11 mouse cellular contexts compared by ENCODE assay signal in genomic region chr7:25270652-25271633, GRCm38 (mm10). TPM values are rescaled to one million over a fixed set of nuclear protein-coding genes. Genes with fewer than 3 reads are reported as not detected.
DNase-seq lines count a peak whose midpoint lies in the region; ATAC-seq lines count a peak whose summit lies in the region.
"Had no signal": no experiment of that assay in that cellular context is flagged by ENCODE, and none has a peak within 500 bp of the region (broad histone marks: within the 10 kb centered on the region; RNA-seq: fewer than 3 reads in every experiment).

No protein-coding gene starts in this region.

- H3K4me2 ChIP-seq in heart, embryonic 15.5 days: no peak overlapping the region
- no peak overlapping the region for H3K4me2 ChIP-seq in midbrain, embryonic 11.5 days
- H3K4me2 ChIP-seq in midbrain, embryonic 16.5 days (ENCODE audit: low read length): no peak overlapping the region

- peaks cover 15% of the 10 kb centered on the region; the same call in 1 of the 2 replicates for H3K36me3 ChIP-seq in heart, embryonic 15.5 days
- H3K36me3 ChIP-seq in midbrain, embryonic 11.5 days (ENCODE audit: control insufficient read depth, insufficient read depth, low read length): peaks cover 4% of the 10 kb centered on the region; the same call in 1 of the 2 replicates
- peaks cover 27% of the 10 kb centered on the region for H3K36me3 ChIP-seq in midbrain, embryonic 16.5 days (ENCODE audit: control insufficient read depth, insufficient read depth, low read length)
- H3K36me3 ChIP-seq in macrophage (ENCODE audit: inconsistent target): no peaks in the 10 kb centered on the region

- WGBS in heart, embryonic 15.5 days: 87% methylated on average over 35 of the region's 35 CpGs
- WGBS in midbrain, embryonic 11.5 days: 88% methylated on average over 35 of the region's 35 CpGs
- WGBS in midbrain, embryonic 16.5 days: 91% methylated on average over 35 of the region's 35 CpGs
- WGBS in macrophage (ENCODE audit: missing documents): 94% methylated on average over 34 of the region's 35 CpGs

- peaks cover 65% of the 10 kb centered on the region for H3K79me2 ChIP-seq in macrophage (ENCODE audit: inconsistent target)

- H3K9ac ChIP-seq in heart, embryonic 15.5 days: 0 out of 2 replicates have a peak overlapping the region, but pooled peaks have one; percentile 38
- H3K9ac ChIP-seq in midbrain, embryonic 11.5 days (ENCODE audit: low read length): no peak overlapping the region
- H3K9ac ChIP-seq in midbrain, embryonic 16.5 days (ENCODE audit: low read depth, low read length): no peak overlapping the region

- no peak for ATAC-seq in heart, embryonic 15.5 days (replicated peaks; ENCODE audit: insufficient number of reproducible peaks, insufficient read depth, low FRiP score, low read depth)
- no peak for ATAC-seq in midbrain, embryonic 11.5 days (ENCODE audit: low FRiP score)
- ATAC-seq in midbrain, embryonic 16.5 days: no peak

- peaks cover 61% of the 10 kb centered on the region for H3K4me1 ChIP-seq in heart, embryonic 15.5 days (replicated peaks)
- H3K4me1 ChIP-seq in midbrain, embryonic 11.5 days (ENCODE audit: control insufficient read depth, insufficient read depth, low read length): peaks cover 16% of the 10 kb centered on the region
- peaks cover 47% of the 10 kb centered on the region for H3K4me1 ChIP-seq in midbrain, embryonic 16.5 days (ENCODE audit: control insufficient read depth, insufficient read depth, low read length)

- H3K27ac ChIP-seq in heart, embryonic 15.5 days: no peak overlapping the region
- no peak overlapping the region for H3K27ac ChIP-seq in midbrain, embryonic 11.5 days (ENCODE audit: low read depth, low read length)
- H3K27ac ChIP-seq in midbrain, embryonic 16.5 days (ENCODE audit: low read length): no peak overlapping the region
- H3K27ac ChIP-seq in macrophage: peak overlapping the region; percentile 80; the same call in 1 of the 2 replicates
- H3K27ac ChIP-seq: midbrain, embryonic 12.5 days had no signal

- H3K4me3 ChIP-seq in heart, embryonic 15.5 days: no peak overlapping the region
- H3K4me3 ChIP-seq in midbrain, embryonic 11.5 days (ENCODE audit: low read depth, low read length): no peak overlapping the region
- H3K4me3 ChIP-seq in midbrain, embryonic 16.5 days (ENCODE audit: low read depth, low read length): no peak overlapping the region
- H3K4me3 ChIP-seq in macrophage (ENCODE audit: inconsistent target): no peak overlapping the region
- H3K4me3 ChIP-seq: midbrain, embryonic 12.5 days had no signal

- H3K27me3 ChIP-seq in heart, embryonic 15.5 days: no peaks in the 10 kb centered on the region
- no peaks in the 10 kb centered on the region for H3K27me3 ChIP-seq in midbrain, embryonic 11.5 days (ENCODE audit: control insufficient read depth, insufficient read depth, low read length)
- no peaks in the 10 kb centered on the region for H3K27me3 ChIP-seq in midbrain, embryonic 16.5 days (ENCODE audit: control insufficient read depth, insufficient read depth, low read depth, low read length)
- H3K27me3 ChIP-seq: midbrain, embryonic 12.5 days had no signal

- intact Hi-C loops in left cerebral cortex, postnatal 10 days (cut with DNase I): no loop called here

- DNase-seq in heart, adult 8-10 months (ENCODE audit: low spot score): no peak
- peak; percentile 64 for DNase-seq in midbrain, embryonic 11.5 days (ENCODE audit: low spot score, missing footprints)
- DNase-seq in cerebellum, adult 9-10 months: peak; percentile 58
- DNase-seq in left cerebral cortex, postnatal 10 days (ENCODE audit: extremely low spot score in 1 of 2, low spot score in 2 of 2): no peak
- DNase-seq: adrenal gland, adult 8-10 months; heart, adult 18-20 months had no signal

- H3K9me3 ChIP-seq in heart, embryonic 15.5 days (replicated peaks): no peaks in the 10 kb centered on the region
- no peaks in the 10 kb centered on the region for H3K9me3 ChIP-seq in midbrain, embryonic 11.5 days (ENCODE audit: control insufficient read depth, low read length)
- no peaks in the 10 kb centered on the region for H3K9me3 ChIP-seq in midbrain, embryonic 16.5 days (replicated peaks; ENCODE audit: control insufficient read depth, low read length, poor library complexity, severe bottlenecking)
- H3K9me3 ChIP-seq: midbrain, embryonic 12.5 days had no signal

RNA-seq across cellular contexts. Expression of gene Cic, which starts 3.4 kb away (rescaled TPM):
- polyA plus RNA-seq in heart, embryonic 15.5 days (2015; fragmentation: Nextera tagmentation; extraction: Ambion mirVana): 22.9 and 27.4 TPM in 2 replicates
- total RNA-seq in heart, adult 8-10 months (2022): 10 to 100 TPM; 52.0 to 71.5 (median 59.6) TPM
- polyA plus RNA-seq in midbrain, embryonic 11.5 days (2014; fragmentation: Nextera tagmentation; extraction: Ambion mirVana): 25.5 and 29.7 TPM in 2 replicates
- 33.8 and 38.8 TPM in 2 replicates for polyA plus RNA-seq in midbrain, embryonic 16.5 days (2015; fragmentation: Nextera tagmentation; extraction: Ambion mirVana)
- total RNA-seq in macrophage (2018; cell fraction: chromatin; rRNA removed): 100 to 1,000 TPM in 24 of 26 experiments, 10 to 100 TPM in 2; 63.5 to 495 (median 311) TPM
- total RNA-seq in macrophage (2018; cell fraction: cytosol; rRNA removed): 100 to 1,000 TPM; 146 to 312 (median 230) TPM
- 100 to 1,000 TPM; 124 to 500 (median 278) TPM for total RNA-seq in macrophage (2018; cell fraction: nucleus; rRNA removed)
- 88.9 to 139 TPM (median 118 TPM) in 3 replicates for polyA plus RNA-seq in macrophage (2018)
- total RNA-seq in left cerebral cortex, postnatal 10 days (2021): 100 to 1,000 TPM; 244 to 271 TPM

RNA-seq across cellular contexts. Expression of gene Erf, which starts 20.4 kb away (rescaled TPM):
- polyA plus RNA-seq in heart, embryonic 15.5 days (2015; fragmentation: Nextera tagmentation; extraction: Ambion mirVana): 12.1 and 13.2 TPM in 2 replicates
- 10 to 100 TPM; 17.2 to 22.5 (median 21.2) TPM for total RNA-seq in heart, adult 8-10 months (2022)
- polyA plus RNA-seq in midbrain, embryonic 11.5 days (2014; fragmentation: Nextera tagmentation; extraction: Ambion mirVana): 11.7 and 13.9 TPM in 2 replicates
- 2.3 and 2.8 TPM in 2 replicates for polyA plus RNA-seq in midbrain, embryonic 16.5 days (2015; fragmentation: Nextera tagmentation; extraction: Ambion mirVana)
- 10 to 100 TPM in 15 of 26 experiments, 1 to 10 TPM in 11; 7.1 to 19.7 (median 10.7) TPM for total RNA-seq in macrophage (2018; cell fraction: chromatin; rRNA removed)
- 10 to 100 TPM in 24 of 26 experiments, 1 to 10 TPM in 2; 8.5 to 19.3 (median 12.5) TPM for total RNA-seq in macrophage (2018; cell fraction: cytosol; rRNA removed)
- total RNA-seq in macrophage (2018; cell fraction: nucleus; rRNA removed): 10 to 100 TPM in 19 of 26 experiments, 1 to 10 TPM in 7; 6.8 to 20.6 (median 13.6) TPM
- 11.9 to 14.5 TPM (median 14.2 TPM) in 3 replicates for polyA plus RNA-seq in macrophage (2018)
- 10 to 100 TPM; 47.7 to 55.1 TPM for total RNA-seq in left cerebral cortex, postnatal 10 days (2021)

RNA-seq across cellular contexts. Expression of gene Pafah1b3, which starts 26.8 kb away (rescaled TPM):
- polyA plus RNA-seq in heart, embryonic 15.5 days (2015; fragmentation: Nextera tagmentation; extraction: Ambion mirVana): 103 and 119 TPM in 2 replicates
- total RNA-seq in heart, adult 8-10 months (2022): 1 to 10 TPM; 3.9 to 4.6 (median 3.9) TPM
- polyA plus RNA-seq in midbrain, embryonic 11.5 days (2014; fragmentation: Nextera tagmentation; extraction: Ambion mirVana): 306 and 332 TPM in 2 replicates
- polyA plus RNA-seq in midbrain, embryonic 16.5 days (2015; fragmentation: Nextera tagmentation; extraction: Ambion mirVana): 672 and 703 TPM in 2 replicates
- total RNA-seq in macrophage (2018; cell fraction: chromatin; rRNA removed): 10 to 100 TPM in 2 of 26 experiments, 1 to 10 TPM in 19, not detected in 5; 1.0 to 11.2 (median 4.6) TPM
- 10 to 100 TPM in 13 of 26 experiments, 1 to 10 TPM in 13; 5.4 to 18.3 (median 9.4) TPM for total RNA-seq in macrophage (2018; cell fraction: cytosol; rRNA removed)
- 1 to 10 TPM in 25 of 26 experiments, not detected in 1; 1.3 to 9.4 (median 3.4) TPM for total RNA-seq in macrophage (2018; cell fraction: nucleus; rRNA removed)
- polyA plus RNA-seq in macrophage (2018): 7.4 to 20.7 TPM (median 14.3 TPM) in 3 replicates
- 10 to 100 TPM; 64.1 to 67.5 TPM for total RNA-seq in left cerebral cortex, postnatal 10 days (2021)

RNA-seq across cellular contexts. Expression of gene Prr19, which starts 30.3 kb away (rescaled TPM):
- 0.10 and 0.15 TPM in 2 replicates for polyA plus RNA-seq in heart, embryonic 15.5 days (2015; fragmentation: Nextera tagmentation; extraction: Ambion mirVana)
- total RNA-seq in heart, adult 8-10 months (2022): not detected
- polyA plus RNA-seq in midbrain, embryonic 11.5 days (2014; fragmentation: Nextera tagmentation; extraction: Ambion mirVana): 1.1 and 1.2 TPM in 2 replicates
- polyA plus RNA-seq in midbrain, embryonic 16.5 days (2015; fragmentation: Nextera tagmentation; extraction: Ambion mirVana): 4.3 and 5.6 TPM in 2 replicates
- not detected for total RNA-seq in macrophage (2018; cell fraction: chromatin; rRNA removed)
- not detected for total RNA-seq in macrophage (2018; cell fraction: cytosol; rRNA removed)
- not detected for total RNA-seq in macrophage (2018; cell fraction: nucleus; rRNA removed)
- polyA plus RNA-seq in macrophage (2018): not detected in 3 replicates
- under 1 TPM in 1 of 2 experiments, not detected in 1; 0.28 TPM for total RNA-seq in left cerebral cortex, postnatal 10 days (2021)
- total RNA-seq: adrenal gland, adult 8-10 months; heart, adult 18-20 months; MEL had no signal

RNA-seq across cellular contexts. Expression of gene Gsk3a, which starts 33.3 kb away (rescaled TPM):
- 6.6 and 9.8 TPM in 2 replicates for polyA plus RNA-seq in heart, embryonic 15.5 days (2015; fragmentation: Nextera tagmentation; extraction: Ambion mirVana)
- total RNA-seq in heart, adult 8-10 months (2022): 10 to 100 TPM; 66.1 to 71.3 (median 68.3) TPM
- 12.8 and 14.6 TPM in 2 replicates for polyA plus RNA-seq in midbrain, embryonic 11.5 days (2014; fragmentation: Nextera tagmentation; extraction: Ambion mirVana)
- polyA plus RNA-seq in midbrain, embryonic 16.5 days (2015; fragmentation: Nextera tagmentation; extraction: Ambion mirVana): 16.2 and 17.8 TPM in 2 replicates
- 10 to 100 TPM; 15.6 to 63.9 (median 38.0) TPM for total RNA-seq in macrophage (2018; cell fraction: chromatin; rRNA removed)
- total RNA-seq in macrophage (2018; cell fraction: cytosol; rRNA removed): 10 to 100 TPM; 50.6 to 70.6 (median 58.9) TPM
- 10 to 100 TPM; 21.7 to 69.9 (median 44.3) TPM for total RNA-seq in macrophage (2018; cell fraction: nucleus; rRNA removed)
- polyA plus RNA-seq in macrophage (2018): 51.8 to 78.1 TPM (median 55.3 TPM) in 3 replicates
- total RNA-seq in left cerebral cortex, postnatal 10 days (2021): 100 to 1,000 TPM; 205 TPM

Comparison
In these comparisons a context has a peak if more than half of its experiments do, and no peak if none do; other contexts are left out.
1. DNase-seq: peak in midbrain, embryonic 11.5 days (single experiment) and cerebellum, adult 9-10 months (single experiment); none in heart, adult 8-10 months (single experiment) and left cerebral cortex, postnatal 10 days (0 of 2).